Mouse (Mus musculus) olfactory bulb, adult 2 months (tissue): ENCODE results near the gene Bco2.

Experiments
- CTCF ChIP-seq: fragments of 200-500 bp; IDR thresholded peaks from 2 replicates; pipeline ENCODE4 v1.5.1; 2012; ENCODE audit warnings: low read depth, mild to moderate bottlenecking, low read length, moderate library complexity; ENCODE audit not compliant: insufficient read depth
- POLR2A ChIP-seq: fragments of 200-500 bp; IDR thresholded peaks from 2 replicates; pipeline ENCODE4 v1.6.1; 2012; ENCODE audit warnings: mild to moderate bottlenecking, low read depth, low read length, moderate library complexity; ENCODE audit not compliant: insufficient read depth

DNA sequence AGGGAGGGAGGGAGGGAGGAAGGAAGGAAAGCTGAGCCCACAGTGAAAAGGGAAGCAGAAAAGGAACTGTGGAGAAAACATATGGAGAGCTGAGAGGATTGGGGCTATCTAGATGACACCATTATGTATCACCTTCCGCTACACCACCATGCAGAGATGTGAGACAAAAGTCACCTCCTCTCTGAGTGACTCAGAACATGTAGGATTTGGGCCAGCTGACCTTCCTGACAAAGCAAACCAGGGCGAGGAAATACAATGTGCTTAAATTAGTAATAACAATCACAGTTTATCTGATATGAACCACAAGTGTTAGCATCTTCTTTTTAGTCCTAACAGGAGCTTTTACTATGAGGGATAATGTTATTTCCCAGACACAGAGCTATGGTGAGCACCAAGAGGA lies 57.4 kb downstream of the Bco2 start:
- TF ChIP-seq POLR2A (no peak), CTCF (no peak)
